Mouse (Mus musculus) heart, postnatal 0 days (tissue): ENCODE data around the gene Traf3.

Experiments
- CTCF ChIP-seq: IDR thresholded peaks from 2 replicates; pipeline ENCODE4 v1.5.1; 2016; ENCODE audit warnings: antibody characterized with exemption, control low read depth, low read depth
- EP300 ChIP-seq: IDR thresholded peaks from 2 replicates; pipeline ENCODE4 v1.6.1; 2016; ENCODE audit warnings: antibody characterized with exemption, low read depth

DNA sequence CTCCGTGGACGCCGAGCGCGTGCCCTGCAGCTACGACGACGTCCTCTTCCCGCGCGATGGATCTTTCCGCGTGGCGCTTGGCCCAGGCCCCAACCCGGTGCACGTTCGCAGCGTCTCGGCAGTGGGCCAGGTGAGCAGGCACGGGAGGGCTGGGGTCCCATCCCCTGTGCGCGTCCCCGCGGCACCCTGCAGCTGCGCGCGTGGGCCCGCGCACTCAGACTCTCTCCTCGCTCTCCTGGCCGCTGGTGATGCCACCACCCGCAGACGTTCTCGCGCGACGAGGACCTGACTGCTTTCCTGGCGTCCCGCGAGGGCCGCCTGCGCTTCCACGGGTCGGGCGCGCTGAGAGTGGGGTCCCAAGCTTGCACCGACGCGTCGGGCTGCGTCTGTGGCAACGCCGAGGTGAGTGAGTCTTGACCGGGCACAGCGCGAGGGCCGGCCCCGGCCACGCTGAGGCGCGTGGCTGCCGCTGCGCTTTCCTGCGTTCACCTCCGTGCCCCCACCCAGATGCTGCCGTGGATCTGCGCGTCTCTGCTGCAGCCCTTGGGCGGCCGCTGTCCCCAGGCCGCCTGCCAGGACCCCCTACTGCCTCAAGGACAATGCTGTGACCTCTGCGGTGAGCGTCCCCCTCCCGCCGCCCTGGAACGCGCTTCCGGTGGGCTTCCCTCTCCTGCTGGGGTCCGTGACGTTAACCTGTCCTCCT is 108.4 kb downstream of the Traf3 start:
- no peak for TF ChIP-seq CTCF
- TF ChIP-seq EP300 = no peak
